28 mouse cellular contexts compared by ENCODE assay signal in the genomic region with DNA sequence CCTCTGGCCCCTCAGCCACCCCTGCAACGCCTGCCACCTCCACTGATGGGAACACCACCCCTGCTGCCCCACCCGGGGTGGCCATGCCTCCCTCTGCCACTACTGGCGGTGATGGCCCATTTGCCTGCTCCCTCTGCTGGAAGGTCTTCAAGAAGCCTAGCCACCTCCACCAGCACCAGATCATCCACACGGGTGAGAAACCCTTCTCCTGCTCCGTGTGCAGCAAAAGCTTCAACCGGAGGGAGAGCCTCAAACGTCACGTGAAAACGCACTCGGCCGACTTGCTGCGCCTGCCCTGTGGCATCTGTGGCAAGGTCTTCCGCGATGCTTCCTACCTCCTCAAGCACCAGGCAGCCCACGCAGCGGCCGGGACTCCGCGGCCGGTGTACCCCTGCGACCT. TPM values are rescaled to one million over a fixed set of nuclear protein-coding genes. Genes with fewer than 3 reads are reported as not detected.
A peak's percentile ranks its signal among the peaks of the same experiment; 100 is the strongest.
DNase-seq lines count a peak whose midpoint lies in the region; ATAC-seq lines count a peak whose summit lies in the region.
"Had no signal": no experiment of that assay in that cellular context is flagged by ENCODE, and none has a peak within 500 bp of the region (broad histone marks: within the 10 kb centered on the region; RNA-seq: fewer than 3 reads in every experiment).

No protein-coding gene starts in this region.

- H3K4me1 ChIP-seq in forebrain, embryonic 10.5 days, result no peaks in the 10 kb centered on the region
- no peaks in the 10 kb centered on the region for H3K4me1 ChIP-seq in forebrain, embryonic 16.5 days (replicated peaks; ENCODE audit: control insufficient read depth, insufficient read depth, low read length)
- H3K4me1 ChIP-seq in megakaryocyte, embryonic 14.5 days, result peaks cover 20% of the 10 kb centered on the region
- peaks cover 0 to 12% of the 10 kb centered on the region in 2 experiments; a peak in 1 of 4 replicates for H3K4me1 ChIP-seq in ES-E14 (ENCODE audit: control insufficient read depth in 2 of 2, insufficient read depth in 2 of 2, low read length in 2 of 2, poor library complexity in 1 of 2)
- H3K4me1 ChIP-seq in limb, embryonic 10.5 days, result no peaks in the 10 kb centered on the region
- H3K4me1 ChIP-seq: heart, embryonic 13.5 days; neural tube, embryonic 15.5 days had no signal

- 90% methylated on average over 21 of the region's 21 CpGs for WGBS in forebrain, embryonic 10.5 days
- WGBS in forebrain, embryonic 16.5 days, result 92% methylated on average over 21 of the region's 21 CpGs
- WGBS in limb, embryonic 10.5 days, result 87% methylated on average over 21 of the region's 21 CpGs

- no peak overlapping the region for H3K9ac ChIP-seq in forebrain, embryonic 16.5 days (replicated peaks; ENCODE audit: low read depth, low read length)
- peak overlapping the region; percentile 50 for H3K9ac ChIP-seq in ES-E14 (ENCODE audit: insufficient read depth, low read depth, low read length, poor library complexity, severe bottlenecking)
- H3K9ac ChIP-seq: heart, embryonic 13.5 days; neural tube, embryonic 15.5 days had no signal

- H3K27me3 ChIP-seq in forebrain, embryonic 10.5 days (ENCODE audit: poor library complexity, severe bottlenecking), result no peaks in the 10 kb centered on the region
- no peaks in the 10 kb centered on the region for H3K27me3 ChIP-seq in forebrain, embryonic 16.5 days (replicated peaks; ENCODE audit: control insufficient read depth, insufficient read depth, low read length)
- H3K27me3 ChIP-seq in megakaryocyte, embryonic 14.5 days (replicated peaks), result no peaks in the 10 kb centered on the region
- H3K27me3 ChIP-seq in limb, embryonic 10.5 days (ENCODE audit: low read depth, poor library complexity, severe bottlenecking), result peaks cover 14% of the 10 kb centered on the region; the same call in 1 of the 2 replicates
- H3K27me3 ChIP-seq: heart, embryonic 13.5 days; neural tube, embryonic 15.5 days had no signal

- peak overlapping the region; percentile 20 for H3K4me3 ChIP-seq in forebrain, embryonic 10.5 days
- H3K4me3 ChIP-seq in forebrain, embryonic 16.5 days (replicated peaks; ENCODE audit: low read length), result no peak overlapping the region
- peak overlapping the region; percentile 60 for H3K4me3 ChIP-seq in megakaryocyte, embryonic 14.5 days (replicated peaks)
- H3K4me3 ChIP-seq in ES-E14 (ENCODE audit: insufficient read depth in 1 of 2, low read depth in 1 of 2, low read length in 2 of 2, poor library complexity in 1 of 2, severe bottlenecking in 1 of 2), result peak overlapping the region; percentile 59 to 63
- peak overlapping the region; percentile 9; the same call in 1 of the 2 replicates for H3K4me3 ChIP-seq in limb, embryonic 10.5 days
- H3K4me3 ChIP-seq: layer of hippocampus, adult 2 months; neural tube, embryonic 15.5 days had no signal

- no peak overlapping the region for H3K4me2 ChIP-seq in forebrain, embryonic 16.5 days (ENCODE audit: low read length)
- H3K4me2 ChIP-seq: heart, embryonic 13.5 days; midbrain, embryonic 11.5 days; neural tube, embryonic 15.5 days had no signal

- H3K27ac ChIP-seq in forebrain, embryonic 10.5 days, result no peak overlapping the region
- no peak overlapping the region for H3K27ac ChIP-seq in forebrain, embryonic 16.5 days (ENCODE audit: low read length)
- H3K27ac ChIP-seq in ES-E14 (ENCODE audit: insufficient read depth, low read depth, low read length, poor library complexity, severe bottlenecking), result no peak overlapping the region
- no peak overlapping the region for H3K27ac ChIP-seq in limb, embryonic 10.5 days
- H3K27ac ChIP-seq: heart, embryonic 13.5 days; layer of hippocampus, adult 2 months; neural tube, embryonic 15.5 days had no signal

- ATAC-seq in forebrain, embryonic 16.5 days, result no peak
- ATAC-seq in megakaryocyte, adult 5-6 weeks (ENCODE audit: poor library complexity, severe bottlenecking), result no peak
- ATAC-seq: activated CD4-positive, CD25-positive, alpha-beta regulatory T cell, adult 4 months; CD4-positive, CD25-positive, alpha-beta regulatory T cell, adult 4 months had no signal

- peaks cover 98% of the 10 kb centered on the region for H3K36me3 ChIP-seq in forebrain, embryonic 10.5 days (replicated peaks)
- peaks cover 51% of the 10 kb centered on the region for H3K36me3 ChIP-seq in forebrain, embryonic 16.5 days (ENCODE audit: control insufficient read depth, insufficient read depth)
- H3K36me3 ChIP-seq in megakaryocyte, embryonic 14.5 days (replicated peaks; ENCODE audit: low read length), result peaks cover 97% of the 10 kb centered on the region
- H3K36me3 ChIP-seq in ES-E14 (ENCODE audit: control insufficient read depth, insufficient read depth, low read length, poor library complexity, severe bottlenecking), result peaks cover 5% of the 10 kb centered on the region; the same call in 1 of the 2 replicates
- peaks cover 99% of the 10 kb centered on the region for H3K36me3 ChIP-seq in limb, embryonic 10.5 days

- peaks cover 63% of the 10 kb centered on the region for H3K9me3 ChIP-seq in forebrain, embryonic 10.5 days
- peaks cover 18% of the 10 kb centered on the region for H3K9me3 ChIP-seq in forebrain, embryonic 16.5 days (ENCODE audit: control insufficient read depth, low read length)
- H3K9me3 ChIP-seq in megakaryocyte, embryonic 14.5 days, result peaks cover 34% of the 10 kb centered on the region
- no peaks in the 10 kb centered on the region for H3K9me3 ChIP-seq in ES-E14 (ENCODE audit: control insufficient read depth, insufficient read depth, low read depth, low read length)
- peaks cover 37% of the 10 kb centered on the region for H3K9me3 ChIP-seq in limb, embryonic 10.5 days (replicated peaks)

- in situ Hi-C loops in ES-E14 (cut with MboI; ENCODE audit: low sequenced_read_pairs in 2 of 2, unreplicated experiment in 2 of 2), result no loop called here

- no peak for DNase-seq in forebrain, embryonic 10.5 days (ENCODE audit: extremely low spot score, low spot score)
- DNase-seq in ES-E14 (ENCODE audit: low read depth, low spot score), result no peak
- no peak for DNase-seq in limb, embryonic 10.5 days (ENCODE audit: low spot score)
- no peak for DNase-seq in gastrocnemius, postnatal 10 days
- no peak for DNase-seq in kidney, postnatal 4 days
- DNase-seq: adrenal gland, postnatal 14 days; cerebellum, postnatal 25 days; heart, adult 18-20 months; heart, postnatal 36 days; kidney, adult 2 months; kidney, postnatal 10 days; layer of hippocampus, postnatal 36 days; liver; lung, adult 18-20 months; thymus, postnatal 4 days had no signal

RNA-seq across cellular contexts. Expression of gene 4632433K11Rik, which starts 4.0 kb away (rescaled TPM):
- polyA plus RNA-seq in forebrain, embryonic 10.5 days (2016; fragmentation: Nextera tagmentation; extraction: Ambion mirVana), result not detected in 2 replicates
- polyA plus RNA-seq in forebrain, embryonic 16.5 days (2015; fragmentation: Nextera tagmentation; extraction: Ambion mirVana), result not detected in 2 replicates
- polyA plus RNA-seq in megakaryocyte, embryonic 14.5 days (2012; ENCODE audit: insufficient read depth, low replicate concordance), result not detected in 2 replicates
- 0.62 TPM in 1 of 2 replicates, not detected in the other for total RNA-seq in megakaryocyte, adult 5-6 weeks (2015)
- 0.81 TPM in 1 of 2 replicates, not detected in the other for total RNA-seq in megakaryocyte, adult 5-6 weeks (2017)
- not detected in 2 replicates for total RNA-seq in ES-E14 (2012; rRNA removed)
- polyA plus RNA-seq in limb, embryonic 10.5 days (2016; fragmentation: Nextera tagmentation; extraction: Ambion mirVana), result not detected in 2 replicates
- total RNA-seq in gastrocnemius, postnatal 10 days (2021), result under 1 TPM in 1 of 2 experiments, not detected in 1; 0.49 TPM
- total RNA-seq: adrenal gland, postnatal 14 days; gastrocnemius, adult 8-10 months; heart, adult 18-20 months; heart, postnatal 36 days; layer of hippocampus, adult 2 months; layer of hippocampus, postnatal 36 days; left cerebral cortex, postnatal 14 days had no signal
- polyA plus RNA-seq: activated CD4-positive, CD25-positive, alpha-beta regulatory T cell, adult 4 months; brain, embryonic 14.5 days; CD4-positive, CD25-positive, alpha-beta regulatory T cell, adult 4 months; heart, embryonic 13.5 days; kidney, adult 2 months; neural tube, embryonic 15.5 days; testis, adult 2 months had no signal

RNA-seq across cellular contexts. Expression of gene Zfp784, which starts 8.3 kb away (rescaled TPM):
- 3.0 and 3.8 TPM in 2 replicates for polyA plus RNA-seq in forebrain, embryonic 10.5 days (2016; fragmentation: Nextera tagmentation; extraction: Ambion mirVana)
- polyA plus RNA-seq in forebrain, embryonic 16.5 days (2015; fragmentation: Nextera tagmentation; extraction: Ambion mirVana), result 8.0 and 9.5 TPM in 2 replicates
- polyA plus RNA-seq in megakaryocyte, embryonic 14.5 days (2012; ENCODE audit: insufficient read depth, low replicate concordance), result 0.96 and 6.5 TPM in 2 replicates
- total RNA-seq in megakaryocyte, adult 5-6 weeks (2015), result 2.5 and 3.2 TPM in 2 replicates
- total RNA-seq in megakaryocyte, adult 5-6 weeks (2017), result 1.7 TPM in 2 replicates
- 0.58 and 0.71 TPM in 2 replicates for total RNA-seq in ES-E14 (2012; rRNA removed)
- polyA plus RNA-seq in limb, embryonic 10.5 days (2016; fragmentation: Nextera tagmentation; extraction: Ambion mirVana), result 2.5 and 4.0 TPM in 2 replicates
- total RNA-seq in gastrocnemius, postnatal 10 days (2021), result 1 to 10 TPM; 4.9 to 6.0 TPM

RNA-seq across cellular contexts. Expression of gene Ccdc106, which starts 9.6 kb away (rescaled TPM):
- polyA plus RNA-seq in forebrain, embryonic 10.5 days (2016; fragmentation: Nextera tagmentation; extraction: Ambion mirVana), result 4.7 and 6.6 TPM in 2 replicates
- 50.5 and 59.1 TPM in 2 replicates for polyA plus RNA-seq in forebrain, embryonic 16.5 days (2015; fragmentation: Nextera tagmentation; extraction: Ambion mirVana)
- polyA plus RNA-seq in megakaryocyte, embryonic 14.5 days (2012; ENCODE audit: insufficient read depth, low replicate concordance), result 7.3 and 34.4 TPM in 2 replicates
- 0.13 and 0.48 TPM in 2 replicates for total RNA-seq in megakaryocyte, adult 5-6 weeks (2015)
- total RNA-seq in megakaryocyte, adult 5-6 weeks (2017), result 2.1 TPM in 1 of 2 replicates, not detected in the other
- total RNA-seq in ES-E14 (2012; rRNA removed), result 7.5 and 11.2 TPM in 2 replicates
- 5.5 and 9.0 TPM in 2 replicates for polyA plus RNA-seq in limb, embryonic 10.5 days (2016; fragmentation: Nextera tagmentation; extraction: Ambion mirVana)
- total RNA-seq in gastrocnemius, postnatal 10 days (2021), result 1 to 10 TPM in 1 of 2 experiments, under 1 TPM in 1; 0.35 to 1.4 TPM
- total RNA-seq: gastrocnemius, adult 8-10 months; heart, postnatal 36 days had no signal

RNA-seq across cellular contexts. Expression of gene Zfp865, which starts 9.8 kb away (rescaled TPM):
- polyA plus RNA-seq in forebrain, embryonic 10.5 days (2016; fragmentation: Nextera tagmentation; extraction: Ambion mirVana), result 5.1 and 5.7 TPM in 2 replicates
- 5.9 and 6.5 TPM in 2 replicates for polyA plus RNA-seq in forebrain, embryonic 16.5 days (2015; fragmentation: Nextera tagmentation; extraction: Ambion mirVana)
- 30.6 and 81.9 TPM in 2 replicates for polyA plus RNA-seq in megakaryocyte, embryonic 14.5 days (2012; ENCODE audit: insufficient read depth, low replicate concordance)
- 11.9 and 12.0 TPM in 2 replicates for total RNA-seq in megakaryocyte, adult 5-6 weeks (2015)
- total RNA-seq in megakaryocyte, adult 5-6 weeks (2017), result 13.6 and 14.4 TPM in 2 replicates
- 12.9 and 18.4 TPM in 2 replicates for total RNA-seq in ES-E14 (2012; rRNA removed)
- polyA plus RNA-seq in limb, embryonic 10.5 days (2016; fragmentation: Nextera tagmentation; extraction: Ambion mirVana), result 7.5 and 7.7 TPM in 2 replicates
- 10 to 100 TPM; 16.8 to 21.0 TPM for total RNA-seq in gastrocnemius, postnatal 10 days (2021)

RNA-seq across cellular contexts. Expression of gene Gm44973, which starts 14.7 kb away (rescaled TPM):
- polyA plus RNA-seq in forebrain, embryonic 10.5 days (2016; fragmentation: Nextera tagmentation; extraction: Ambion mirVana), result 1.0 and 1.1 TPM in 2 replicates
- polyA plus RNA-seq in forebrain, embryonic 16.5 days (2015; fragmentation: Nextera tagmentation; extraction: Ambion mirVana), result 0.91 TPM in 1 of 2 replicates, not detected in the other
- not detected in 2 replicates for polyA plus RNA-seq in megakaryocyte, embryonic 14.5 days (2012; ENCODE audit: insufficient read depth, low replicate concordance)
- 0.30 TPM in 1 of 2 replicates, not detected in the other for total RNA-seq in megakaryocyte, adult 5-6 weeks (2015)
- total RNA-seq in megakaryocyte, adult 5-6 weeks (2017), result not detected in 2 replicates
- total RNA-seq in ES-E14 (2012; rRNA removed), result not detected in 2 replicates
- polyA plus RNA-seq in limb, embryonic 10.5 days (2016; fragmentation: Nextera tagmentation; extraction: Ambion mirVana), result 2.0 TPM in 1 of 2 replicates, not detected in the other
- not detected for total RNA-seq in gastrocnemius, postnatal 10 days (2021)
- total RNA-seq: adrenal gland, postnatal 14 days; gastrocnemius, adult 8-10 months; heart, adult 18-20 months; heart, postnatal 36 days; layer of hippocampus, adult 2 months; layer of hippocampus, postnatal 36 days; left cerebral cortex, postnatal 14 days had no signal
- polyA plus RNA-seq: brain, embryonic 14.5 days; heart, embryonic 13.5 days; testis, adult 2 months had no signal
